Mouse (Mus musculus): ENCODE results near the gene Runx2. TPM values are rescaled to one million over a fixed set of nuclear protein-coding genes. Genes with fewer than 3 reads are reported as not detected.
A peak's percentile ranks its signal among the peaks of the same experiment; 100 is the strongest.

Runx2 gene
- total and polyA plus RNA-seq, 3 experiments, result not detected

- Histone ChIP-seq H3K4me1 (ENCODE audit: control insufficient read depth in 1 of 2, insufficient read depth in 2 of 2, low read length in 2 of 2) (peaks cover 0 to 6% of the 10 kb centered on the region in 2 experiments; a peak in 3 of 4 replicates), H3K9ac (ENCODE audit: control insufficient read depth, low read depth, low read length, poor library complexity, severe bottlenecking) (no peak overlapping the region), H3K27me3 (ENCODE audit: control insufficient read depth in 1 of 2, insufficient read depth in 2 of 2, low read length in 2 of 2) (no peaks in the 10 kb centered on the region), H3K9me3 (replicated peaks; ENCODE audit: insufficient read depth, low read length) (no peaks in the 10 kb centered on the region), H3K79me2 (ENCODE audit: control insufficient read depth, insufficient read depth, low read length, poor library complexity) (no peaks in the 10 kb centered on the region), H3K36me3 (ENCODE audit: control insufficient read depth in 1 of 2, insufficient read depth in 2 of 2, low read length in 2 of 2) (peaks cover 0 to 6% of the 10 kb centered on the region in 2 experiments; a peak in 1 of 4 replicates), H3K27ac (ENCODE audit: control insufficient read depth, low read depth, low read length) (no peak overlapping the region), H3K4me3 (ENCODE audit: control insufficient read depth in 1 of 2, insufficient read depth in 1 of 2, low read depth in 2 of 2, low read length in 2 of 2) (no peak overlapping the region)
- TF ChIP-seq EP300 (IDR thresholded peaks at IDR 0.05; ENCODE audit: low read depth in 1 of 2, low read length in 2 of 2) (peak; percentile 28 to 35; a peak in 1 of 4 replicates), MXI1 (IDR thresholded peaks at IDR 0.05; ENCODE audit: low read depth, low read length) (no peak)
- DNase-seq (ENCODE audit: low read depth, low spot score), result peak; percentile 25
These were observed 160.1 kb downstream of the Runx2 start for GRCm38 (mm10) chr17:44654503-44654902.

GRCm38 (mm10) chr17:44653081-44653480, 161.5 kb downstream of the Runx2 start:
- Histone ChIP-seq H3K27me3 (ENCODE audit: control insufficient read depth in 1 of 2, insufficient read depth in 2 of 2, low read length in 2 of 2) (no peaks in the 10 kb centered on the region), H3K4me1 (ENCODE audit: control insufficient read depth in 1 of 2, insufficient read depth in 2 of 2, low read length in 2 of 2) (peaks cover 0 to 6% of the 10 kb centered on the region in 2 experiments; a peak in 3 of 4 replicates), H3K79me2 (ENCODE audit: control insufficient read depth, insufficient read depth, low read length, poor library complexity) (no peaks in the 10 kb centered on the region), H3K27ac (ENCODE audit: control insufficient read depth, low read depth, low read length) (no peak overlapping the region), H3K9me3 (replicated peaks; ENCODE audit: insufficient read depth, low read length) (no peaks in the 10 kb centered on the region), H3K9ac (ENCODE audit: control insufficient read depth, low read depth, low read length, poor library complexity, severe bottlenecking) (no peak overlapping the region), H3K36me3 (ENCODE audit: control insufficient read depth in 1 of 2, insufficient read depth in 2 of 2, low read length in 2 of 2) (peaks cover 0 to 6% of the 10 kb centered on the region in 2 experiments; a peak in 1 of 4 replicates), H3K4me3 (ENCODE audit: control insufficient read depth in 1 of 2, insufficient read depth in 1 of 2, low read depth in 2 of 2, low read length in 2 of 2) (no peak overlapping the region)
- DNase-seq (ENCODE audit: low read depth, low spot score), result no peak
- TF ChIP-seq POLR2AphosphoS2 (IDR thresholded peaks at IDR 0.05; ENCODE audit: low read length) (no peak), GABPA (IDR thresholded peaks at IDR 0.05; ENCODE audit: low read depth, low read length) (no peak), MAFK (IDR thresholded peaks at IDR 0.05; ENCODE audit: borderline replicate concordance, low read depth, low read length) (no peak), MEF2A (IDR thresholded peaks at IDR 0.05; ENCODE audit: extremely low read depth, insufficient replicate concordance, low read depth, low read length, poor library complexity, severe bottlenecking) (no peak), SMC3 (IDR thresholded peaks at IDR 0.05; ENCODE audit: low read depth, low read length) (no peak), ETS1 (IDR thresholded peaks at IDR 0.05; ENCODE audit: low read depth, low read length) (no peak), CHD1 (IDR thresholded peaks at IDR 0.05; ENCODE audit: low read depth, low read length) (no peak), ZNF384 (IDR thresholded peaks at IDR 0.05; ENCODE audit: low read depth, low read length) (no peak), SIN3A (IDR thresholded peaks at IDR 0.05; ENCODE audit: low read length) (no peak), TAL1 (IDR thresholded peaks at IDR 0.05; ENCODE audit: low read length) (no peak), UBTF (IDR thresholded peaks at IDR 0.05; ENCODE audit: borderline replicate concordance, insufficient read depth, low read depth, low read length) (no peak), RAD21 (IDR thresholded peaks at IDR 0.05; ENCODE audit: low read depth, low read length) (no peak)

- no peaks in the 10 kb centered on the region for H3K9me3 ChIP-seq (replicated peaks; ENCODE audit: insufficient read depth, low read length)
- H3K36me3 ChIP-seq (ENCODE audit: control insufficient read depth in 1 of 2, insufficient read depth in 2 of 2, low read length in 2 of 2), result peaks cover 0 to 6% of the 10 kb centered on the region in 2 experiments; a peak in 1 of 4 replicates
- H3K9ac ChIP-seq (ENCODE audit: control insufficient read depth, low read depth, low read length, poor library complexity, severe bottlenecking), result no peak overlapping the region
- no peak overlapping the region for H3K27ac ChIP-seq (ENCODE audit: control insufficient read depth, low read depth, low read length)
- TF ChIP-seq ZC3H11A (IDR thresholded peaks at IDR 0.05; ENCODE audit: low read depth, low read length) (no peak), CHD1 (IDR thresholded peaks at IDR 0.05; ENCODE audit: low read depth, low read length) (no peak), UBTF (IDR thresholded peaks at IDR 0.05; ENCODE audit: borderline replicate concordance, insufficient read depth, low read depth, low read length) (no peak), GABPA (IDR thresholded peaks at IDR 0.05; ENCODE audit: low read depth, low read length) (no peak), MAX (IDR thresholded peaks at IDR 0.05; ENCODE audit: low read length) (no peak), POLR2AphosphoS5 (IDR thresholded peaks at IDR 0.05; ENCODE audit: borderline replicate concordance, low read depth, low read length) (no peak), KAT2A (conservative IDR thresholded peaks at IDR 0.05; ENCODE audit: low read depth, low read length) (no peak), MYB (IDR thresholded peaks at IDR 0.05; ENCODE audit: low read depth, low read length) (no peak), MXI1 (IDR thresholded peaks at IDR 0.05; ENCODE audit: low read depth, low read length) (no peak), RCOR1 (IDR thresholded peaks at IDR 0.05; ENCODE audit: low read depth, low read length) (no peak), TAL1 (IDR thresholded peaks at IDR 0.05; ENCODE audit: low read length) (no peak)
- H3K4me3 ChIP-seq (ENCODE audit: control insufficient read depth in 1 of 2, insufficient read depth in 1 of 2, low read depth in 2 of 2, low read length in 2 of 2), result no peak overlapping the region
- no peaks in the 10 kb centered on the region for H3K27me3 ChIP-seq (ENCODE audit: control insufficient read depth in 1 of 2, insufficient read depth in 2 of 2, low read length in 2 of 2)
- H3K79me2 ChIP-seq (ENCODE audit: control insufficient read depth, insufficient read depth, low read length, poor library complexity), result no peaks in the 10 kb centered on the region
- peaks cover 0 to 6% of the 10 kb centered on the region in 2 experiments; a peak in 3 of 4 replicates for H3K4me1 ChIP-seq (ENCODE audit: control insufficient read depth in 1 of 2, insufficient read depth in 2 of 2, low read length in 2 of 2)
- DNase-seq (ENCODE audit: low read depth, low spot score), result no peak
These were observed 162.5 kb downstream of the Runx2 start for GRCm38 (mm10) chr17:44652054-44652453.
